Mouse (Mus musculus): ENCODE measurements around the gene Ldb1. TPM values are rescaled to one million over a fixed set of nuclear protein-coding genes. Genes with fewer than 3 reads are reported as not detected.
"Not testable (repeated sequence)": the region's sequence is repeated elsewhere in the genome, so short reads cannot be mapped to it uniquely, and the experiment has no call there.

The Ldb1 gene
- polyA plus RNA-seq, 1 experiment from 2014 or later, result 73.9 TPM

DNA sequence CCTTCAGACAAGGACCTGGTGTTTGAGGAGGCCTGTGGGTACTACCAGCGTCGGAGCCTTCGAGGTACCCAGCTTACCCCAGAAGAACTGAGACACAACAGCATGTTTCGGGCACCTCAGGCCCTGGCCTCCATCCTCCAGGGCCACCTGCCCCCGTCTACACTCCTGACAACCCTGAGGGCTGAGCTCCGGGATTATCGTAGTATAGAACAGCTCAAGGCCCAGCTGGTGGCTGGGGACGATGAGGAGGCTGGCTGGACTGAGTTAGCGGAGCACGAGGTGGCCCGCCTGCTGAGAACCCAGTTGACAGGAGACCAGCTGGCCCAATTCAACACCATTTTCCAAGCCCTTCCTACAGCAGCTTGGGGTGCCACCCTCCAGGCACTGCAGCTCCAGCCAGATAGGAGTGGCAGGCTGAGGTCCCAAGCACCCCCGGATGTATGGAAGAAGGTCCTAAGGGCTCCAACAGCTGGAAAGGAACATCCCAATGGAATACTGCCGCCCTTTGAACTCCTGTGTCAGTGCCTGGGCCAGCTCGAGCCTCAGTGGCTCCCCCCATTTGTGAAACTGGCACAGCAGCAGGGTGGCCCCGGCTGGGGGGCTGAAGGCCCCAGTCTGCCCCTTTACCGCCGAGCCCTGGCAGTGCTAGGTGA lies 40.1 kb downstream of the Ldb1 start:
- 0 out of 2 replicates have a peak overlapping the region, but pooled peaks have one; percentile 76 for H3K4me3 ChIP-seq (replicated peaks)
- H3K36me3 ChIP-seq, result peaks cover 2% of the 10 kb centered on the region; the same call in 1 of the 2 replicates
- no peaks in the 10 kb centered on the region for H3K27me3 ChIP-seq (replicated peaks)
- H3K4me2 ChIP-seq, result peak overlapping the region; percentile 99; the same call in 1 of the 2 replicates
- no peaks in the 10 kb centered on the region for H3K9me3 ChIP-seq
- no peak overlapping the region for H3K27ac ChIP-seq
- H3K9ac ChIP-seq, result no peak overlapping the region
- ATAC-seq (ENCODE audit: insufficient read depth, low FRiP score, low read depth), result no peak
- H3K4me1 ChIP-seq, result peaks cover 17% of the 10 kb centered on the region
- WGBS, result 77% methylated on average over 17 of the region's 17 CpGs

DNA sequence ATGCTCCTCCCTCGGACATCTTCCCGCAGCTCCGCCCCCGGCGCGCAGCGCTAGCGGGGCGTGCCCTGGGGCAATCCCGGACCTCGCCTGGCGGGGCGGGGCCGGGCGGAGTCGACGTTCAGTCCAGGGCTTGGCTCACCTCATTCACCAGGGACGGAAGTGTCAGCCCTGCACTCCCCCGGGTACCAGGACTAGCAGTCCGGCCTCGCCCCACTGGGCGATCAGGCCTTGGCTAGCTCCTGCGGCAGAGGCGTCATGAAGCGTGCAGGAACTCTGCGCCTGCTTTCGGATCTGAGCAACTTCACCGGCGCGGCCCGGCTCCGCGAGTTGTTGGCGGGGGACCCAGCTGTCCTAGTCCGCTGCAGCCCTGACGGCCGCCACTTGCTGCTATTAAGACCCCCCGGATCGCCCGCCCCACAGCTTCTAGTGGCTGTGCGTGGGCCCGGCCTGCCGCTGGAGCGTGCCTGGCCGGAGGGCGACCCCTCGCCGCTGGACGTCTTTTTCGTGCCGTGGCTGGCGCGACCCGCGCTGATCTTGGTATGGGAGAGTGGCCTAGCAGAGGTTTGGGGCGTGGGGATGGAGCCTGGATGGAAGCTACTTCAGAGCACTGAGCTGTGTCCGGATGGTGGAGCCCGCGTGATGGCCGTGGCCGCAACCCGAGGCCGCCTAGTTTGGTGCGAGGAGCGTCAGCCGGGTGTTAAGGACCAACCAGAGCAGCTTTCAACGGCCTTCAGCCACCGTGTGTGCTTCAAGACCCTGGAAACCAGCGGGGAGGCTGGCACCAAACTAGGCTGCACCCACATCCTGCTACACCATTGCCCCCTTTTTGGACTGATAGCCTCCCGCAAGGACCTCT lies 41.4 kb downstream of the Ldb1 start, which contains the start of gene Hps6:
TSS of gene Hps6 (plus strand) at position 138 of the 856 bp plus-strand sequence.
- H3K4me2 ChIP-seq, result peak within 1 kb of the TSS; percentile 99
- peak within 1 kb of the TSS; percentile 73 for H3K9ac ChIP-seq
- peaks cover 17% of the 10 kb centered on the region for H3K4me1 ChIP-seq
- H3K4me3 ChIP-seq (replicated peaks), result peak within 1 kb of the TSS; percentile 76
- peaks cover 2% of the 10 kb centered on the region; the same call in 1 of the 2 replicates for H3K36me3 ChIP-seq
- H3K27ac ChIP-seq, result peak within 1 kb of the TSS; percentile 59
- ATAC-seq (ENCODE audit: insufficient read depth, low FRiP score, low read depth), result peak; percentile 91
- 2% methylated on average over 70 of the region's 70 CpGs for WGBS
- H3K27me3 ChIP-seq (replicated peaks), result no peaks in the 10 kb centered on the region
- H3K9me3 ChIP-seq, result no peaks in the 10 kb centered on the region

DNA sequence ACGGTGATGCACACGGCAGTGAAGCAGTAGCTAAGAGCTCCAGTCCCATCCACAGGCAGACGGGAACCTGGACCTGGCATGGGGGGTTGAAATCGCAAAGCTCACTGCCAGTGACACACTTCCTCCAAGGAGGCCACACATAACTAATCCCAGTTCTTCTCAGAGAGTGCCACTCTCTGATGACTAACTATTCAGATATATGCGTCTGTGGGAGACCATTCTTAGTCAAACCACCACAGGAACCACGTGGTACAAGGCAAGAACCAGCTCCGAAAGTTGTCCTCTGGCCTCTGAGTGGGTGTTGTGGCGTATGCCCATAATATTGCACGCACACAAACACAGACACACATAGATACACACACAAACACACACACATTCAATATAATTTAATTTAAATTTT lies 42.7 kb downstream of the Ldb1 start:
- no peaks in the 10 kb centered on the region for H3K27me3 ChIP-seq (replicated peaks)
- H3K9me3 ChIP-seq, result no peaks in the 10 kb centered on the region
- peaks cover 20% of the 10 kb centered on the region for H3K4me1 ChIP-seq
- WGBS, result 72% methylated on average over 9 of the region's 9 CpGs
- no peak for ATAC-seq (ENCODE audit: insufficient read depth, low FRiP score, low read depth)
- no peak overlapping the region for H3K4me3 ChIP-seq (replicated peaks)
- no peak overlapping the region for H3K27ac ChIP-seq
- no peak overlapping the region for H3K4me2 ChIP-seq
- no peak overlapping the region for H3K9ac ChIP-seq
- no peaks in the 10 kb centered on the region for H3K36me3 ChIP-seq

DNA sequence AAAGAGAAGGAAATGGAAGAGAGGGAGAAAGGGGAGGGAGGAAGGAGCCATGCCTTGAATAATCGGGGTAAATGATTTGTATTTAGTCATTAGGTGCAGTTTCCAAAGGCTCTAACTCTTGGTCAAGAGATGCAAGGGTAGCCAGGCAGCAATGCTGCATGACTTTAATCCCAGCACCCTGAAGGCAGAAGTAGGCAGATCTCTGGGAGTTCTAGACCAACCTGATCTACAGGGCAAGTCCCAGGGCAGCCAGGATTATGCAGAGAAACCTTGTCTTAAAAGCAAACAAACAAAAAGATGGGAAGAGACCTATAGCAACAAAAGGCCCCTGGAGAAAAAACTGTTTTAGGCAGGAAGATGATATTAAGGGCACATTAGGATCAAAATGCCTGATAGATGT lies 45.6 kb downstream of the Ldb1 start:
- peaks cover 3% of the 10 kb centered on the region; the same call in 1 of the 2 replicates for H3K36me3 ChIP-seq
- ATAC-seq (ENCODE audit: insufficient read depth, low FRiP score, low read depth), result no peak
- no peaks in the 10 kb centered on the region for H3K27me3 ChIP-seq (replicated peaks)
- no peak overlapping the region for H3K4me3 ChIP-seq (replicated peaks)
- H3K4me1 ChIP-seq, result peaks cover 13% of the 10 kb centered on the region
- no peak overlapping the region for H3K4me2 ChIP-seq
- no peak overlapping the region for H3K27ac ChIP-seq
- WGBS, result 64% methylated on average over 1 of the region's 1 CpGs
- H3K9me3 ChIP-seq, result no peaks in the 10 kb centered on the region
- no peak overlapping the region for H3K9ac ChIP-seq

DNA sequence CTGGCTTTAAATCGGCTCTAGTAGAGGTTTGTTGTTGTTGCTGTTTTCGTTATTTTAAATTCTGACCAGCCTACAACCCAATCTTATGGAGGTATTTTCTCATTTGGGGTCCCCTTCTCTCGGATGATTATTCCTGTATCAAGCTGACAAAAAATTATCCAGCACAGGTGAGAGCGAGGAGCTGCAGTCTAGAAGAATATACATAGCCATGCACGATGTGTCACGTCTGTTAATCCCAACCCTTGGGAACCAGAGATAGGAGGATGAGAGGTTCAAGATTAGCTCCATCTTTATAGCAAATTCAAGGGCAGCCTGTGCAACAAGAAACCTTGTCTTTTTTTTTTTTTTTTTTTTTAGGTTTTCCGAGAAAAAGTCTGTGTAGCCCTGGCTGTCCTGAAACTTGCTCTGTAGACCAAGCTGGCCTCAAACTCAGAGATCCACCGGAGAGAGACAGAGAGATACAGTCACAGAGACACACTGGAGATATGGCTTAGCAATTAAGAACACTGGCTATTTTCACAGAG lies 46.3 kb downstream of the Ldb1 start:
- Histone ChIP-seq H3K27ac (no peak overlapping the region), H3K9me3 (no peaks in the 10 kb centered on the region), H3K4me1 (peaks cover 7% of the 10 kb centered on the region; the same call in 1 of the 2 replicates), H3K27me3 (replicated peaks) (no peaks in the 10 kb centered on the region), H3K4me3 (replicated peaks) (peak overlapping the region; percentile 91), H3K36me3 (peaks cover 3% of the 10 kb centered on the region; the same call in 1 of the 2 replicates), H3K9ac (peak overlapping the region; percentile 34; the same call in 1 of the 2 replicates), H3K4me2 (peak overlapping the region; percentile 71)
- ATAC-seq (ENCODE audit: insufficient read depth, low FRiP score, low read depth), result no peak
- 12% methylated on average over 8 of the region's 8 CpGs for WGBS

DNA sequence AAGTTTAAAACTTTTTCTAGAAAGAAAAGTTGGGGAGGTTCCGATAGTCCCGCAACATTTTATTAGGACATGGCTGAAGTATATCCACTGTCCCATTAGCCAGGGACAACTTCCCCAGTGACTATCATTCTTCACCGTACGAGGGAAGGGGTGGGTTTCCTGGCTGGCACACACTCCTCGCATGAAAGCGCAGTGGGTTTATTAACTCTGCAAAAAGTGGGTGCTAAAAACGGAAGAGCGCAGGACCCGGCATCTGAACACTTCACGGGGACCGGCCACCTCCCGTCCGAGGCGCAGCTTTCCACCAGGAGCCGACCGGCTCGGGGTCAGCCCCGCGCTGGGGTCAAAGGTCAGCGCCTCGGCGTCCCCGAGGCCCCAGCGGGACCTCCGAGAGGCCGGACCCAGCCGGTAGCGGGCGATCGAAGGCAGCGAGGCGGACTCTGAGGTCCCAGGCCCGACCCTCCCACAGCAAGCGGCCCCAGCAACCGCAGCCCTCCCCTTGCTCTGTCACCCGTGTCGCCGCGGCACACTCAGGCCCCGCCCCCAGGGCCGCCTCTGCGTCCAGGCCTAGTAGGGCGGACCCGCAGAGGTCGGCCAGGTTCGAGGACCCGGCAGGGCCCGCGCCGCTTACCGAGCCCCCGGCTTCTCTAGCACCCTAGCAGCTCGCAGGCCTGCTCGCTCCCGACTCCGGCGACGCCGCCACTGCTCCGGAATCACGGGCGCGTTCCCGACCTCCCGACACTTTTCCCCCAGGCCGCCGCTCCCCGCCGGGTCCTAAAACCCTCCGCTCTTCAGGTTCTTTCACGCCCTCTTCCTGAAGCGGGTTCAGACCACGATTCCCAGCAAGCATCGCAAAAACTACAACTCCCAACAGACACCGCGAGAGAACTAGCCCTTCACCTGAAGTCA lies 47.0 kb downstream of the Ldb1 start, which contains the start of gene Armh3:
TSS of gene Armh3 (minus strand) at position 704 of the 909 bp plus-strand sequence.
- no peaks in the 10 kb centered on the region for H3K9me3 ChIP-seq
- no peaks in the 10 kb centered on the region for H3K27me3 ChIP-seq (replicated peaks)
- H3K27ac ChIP-seq, result peak within 1 kb of the TSS; percentile 95
- peak within 1 kb of the TSS; percentile 91 for H3K4me3 ChIP-seq (replicated peaks)
- H3K9ac ChIP-seq, result peak within 1 kb of the TSS; percentile 80
- peak; percentile 94 for ATAC-seq (ENCODE audit: insufficient read depth, low FRiP score, low read depth)
- peak within 1 kb of the TSS; percentile 71 for H3K4me2 ChIP-seq
- WGBS, result 1% methylated on average over 76 of the region's 76 CpGs
- peaks cover 3% of the 10 kb centered on the region; the same call in 1 of the 2 replicates for H3K36me3 ChIP-seq
- 0 out of 2 replicates have a peak, but pooled peaks cover 3% of the 10 kb centered on the region for H3K4me1 ChIP-seq

DNA sequence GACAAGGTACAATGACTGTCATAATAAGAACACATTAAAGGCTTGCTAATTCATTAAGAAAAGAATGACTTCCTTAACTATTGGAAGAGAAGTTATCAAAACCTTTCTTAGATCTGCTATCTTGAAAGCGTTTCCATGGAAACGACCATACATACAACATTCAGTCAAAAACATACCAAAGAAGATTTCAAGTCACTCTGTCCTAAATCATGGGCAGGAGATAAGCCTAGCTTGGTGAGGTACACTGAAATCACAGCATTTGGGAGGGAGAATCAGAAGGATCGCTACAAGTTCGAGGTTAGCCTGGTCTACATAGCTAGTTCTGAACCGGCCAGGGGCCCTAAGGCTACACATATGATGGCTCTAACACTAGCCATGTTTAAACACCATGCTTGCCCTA lies 47.6 kb downstream of the Ldb1 start:
- H3K4me3 ChIP-seq (replicated peaks), result peak overlapping the region; percentile 91
- peak overlapping the region; percentile 71 for H3K4me2 ChIP-seq
- H3K27ac ChIP-seq, result no peak overlapping the region
- 0 out of 2 replicates have a peak, but pooled peaks cover 3% of the 10 kb centered on the region for H3K4me1 ChIP-seq
- no peak for ATAC-seq (ENCODE audit: insufficient read depth, low FRiP score, low read depth)
- no peaks in the 10 kb centered on the region for H3K27me3 ChIP-seq (replicated peaks)
- 55% methylated on average over 5 of the region's 5 CpGs for WGBS
- no peaks in the 10 kb centered on the region for H3K9me3 ChIP-seq
- peak overlapping the region; percentile 80; the same call in 1 of the 2 replicates for H3K9ac ChIP-seq
- peaks cover 3% of the 10 kb centered on the region; the same call in 1 of the 2 replicates for H3K36me3 ChIP-seq

DNA sequence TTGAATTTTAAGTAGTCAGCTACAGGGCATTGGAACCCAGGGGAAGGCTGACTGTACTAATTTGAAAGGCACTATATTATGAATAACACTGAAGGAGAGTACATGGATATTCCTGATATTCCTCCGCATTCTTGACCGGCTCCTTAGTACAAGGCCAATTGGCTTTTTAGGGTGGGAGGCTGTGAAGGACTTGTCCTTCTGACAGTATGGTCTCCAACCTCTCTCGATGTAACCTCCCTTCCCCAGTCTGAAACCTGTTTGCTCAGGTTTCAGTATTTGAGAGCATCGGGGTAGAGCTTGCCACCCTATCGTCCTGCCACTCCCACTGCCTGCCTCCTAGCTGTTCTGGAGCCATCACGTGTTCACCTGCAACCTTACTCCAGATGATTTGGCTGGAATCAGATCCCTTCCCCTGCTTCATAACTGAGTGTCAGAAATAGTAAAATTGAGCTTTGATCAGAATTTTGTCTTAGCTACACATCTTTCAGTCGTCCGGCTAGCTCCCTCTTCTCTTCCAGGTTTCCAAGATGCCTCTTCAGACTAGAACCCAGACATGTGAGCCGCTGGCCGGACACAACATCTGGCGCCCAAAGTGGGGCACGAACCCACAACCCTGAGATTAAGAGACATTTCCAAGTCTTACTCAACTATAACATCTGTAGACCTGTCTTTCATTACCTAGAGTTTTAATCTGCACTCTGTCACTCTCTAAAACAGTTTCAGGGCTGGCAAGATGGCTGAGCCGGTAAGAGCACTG lies 50.9 kb downstream of the Ldb1 start:
- 0 out of 2 replicates have a peak, but pooled peaks cover 3% of the 10 kb centered on the region for H3K4me1 ChIP-seq
- H3K36me3 ChIP-seq, result peaks cover 3% of the 10 kb centered on the region; the same call in 1 of the 2 replicates
- no peak overlapping the region for H3K27ac ChIP-seq
- no peak overlapping the region for H3K9ac ChIP-seq
- 91% methylated on average over 13 of the region's 13 CpGs for WGBS
- H3K9me3 ChIP-seq, result no peaks in the 10 kb centered on the region
- H3K4me3 ChIP-seq (replicated peaks), result no peak overlapping the region
- no peaks in the 10 kb centered on the region for H3K27me3 ChIP-seq (replicated peaks)
- ATAC-seq (ENCODE audit: insufficient read depth, low FRiP score, low read depth), result no peak
- no peak overlapping the region for H3K4me2 ChIP-seq

DNA sequence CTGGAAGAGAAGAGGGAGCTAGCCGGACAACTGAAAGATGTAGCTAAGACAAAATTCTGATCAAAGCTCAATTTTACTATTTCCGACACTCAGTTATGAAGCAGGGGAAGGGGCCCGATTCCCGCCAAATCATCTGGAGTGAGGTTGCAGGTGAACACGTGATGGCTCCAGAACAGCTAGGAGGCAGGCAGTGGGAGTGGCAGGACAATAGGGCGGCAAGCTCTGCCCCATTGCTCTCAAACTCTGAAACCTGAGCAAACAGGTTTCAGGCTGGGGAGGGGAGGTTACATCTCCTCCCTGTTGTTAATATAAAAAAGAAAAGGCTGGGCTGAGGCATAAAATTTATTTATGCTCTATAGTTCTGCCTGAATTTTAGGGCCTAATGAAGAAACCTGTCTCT lies 51.6 kb downstream of the Ldb1 start:
- not testable (repeated sequence) for H3K4me2 ChIP-seq; H3K4me3 ChIP-seq (replicated peaks); H3K4me1 ChIP-seq; H3K27ac ChIP-seq; H3K9me3 ChIP-seq; H3K9ac ChIP-seq; ATAC-seq (ENCODE audit: insufficient read depth, low FRiP score, low read depth); H3K36me3 ChIP-seq; H3K27me3 ChIP-seq (replicated peaks)
- 69% methylated on average over 6 of the region's 6 CpGs for WGBS

DNA sequence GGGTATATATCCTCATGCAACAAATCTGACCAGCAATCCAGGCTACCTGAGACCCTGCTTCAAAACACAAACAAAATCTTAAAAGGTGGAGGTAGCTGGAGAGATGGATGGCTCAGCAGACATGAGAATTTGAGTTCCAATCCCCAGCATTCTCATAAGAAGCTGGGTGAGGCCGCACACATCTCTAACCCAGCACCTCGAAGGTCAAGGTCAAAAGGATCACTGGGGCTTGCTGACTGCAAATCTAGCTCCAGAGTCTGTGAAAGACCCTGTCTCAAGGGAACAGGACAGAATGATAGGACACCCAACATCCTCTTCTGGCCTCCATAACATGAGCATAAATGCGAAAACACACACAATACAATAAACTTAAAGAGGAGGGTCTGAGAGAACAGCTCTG lies 53.8 kb downstream of the Ldb1 start:
- H3K36me3 ChIP-seq, result peaks cover 3% of the 10 kb centered on the region; the same call in 1 of the 2 replicates
- H3K27me3 ChIP-seq (replicated peaks), result no peaks in the 10 kb centered on the region
- no peaks in the 10 kb centered on the region for H3K9me3 ChIP-seq
- H3K4me3 ChIP-seq (replicated peaks), result no peak overlapping the region
- no peak overlapping the region for H3K9ac ChIP-seq
- H3K27ac ChIP-seq, result no peak overlapping the region
- H3K4me2 ChIP-seq, result no peak overlapping the region
- 87% methylated on average over 3 of the region's 3 CpGs for WGBS
- ATAC-seq (ENCODE audit: insufficient read depth, low FRiP score, low read depth), result no peak
- H3K4me1 ChIP-seq, result no peaks in the 10 kb centered on the region
